Mouse (Mus musculus): Measurements from ENCODE around the gene Pole2. TPM values are rescaled to one million over a fixed set of nuclear protein-coding genes. Genes with fewer than 3 reads are reported as not detected.

Gene Pole2
- polyA plus RNA-seq, 1 experiment: 2.9 TPM

GRCm38 (mm10) chr12:69157107-69157506, 70.9 kb downstream of the Pole2 start:
- Histone ChIP-seq H3K4me3 (replicated peaks) (peak overlapping the region; percentile 91), H3K9me3 (ENCODE audit: control insufficient read depth, low read length) (no peaks in the 10 kb centered on the region), H3K36me3 (ENCODE audit: control insufficient read depth) (peaks cover 33% of the 10 kb centered on the region), H3K4me1 (ENCODE audit: control insufficient read depth) (peaks cover 27% of the 10 kb centered on the region), H3K27me3 (ENCODE audit: control insufficient read depth) (no peaks in the 10 kb centered on the region)
- no peak for TF ChIP-seq TAL1 (IDR thresholded peaks at IDR 0.05; ENCODE audit: low read length)
- no peak for TF ChIP-seq GATA1 (IDR thresholded peaks at IDR 0.05; ENCODE audit: low read length)

DNA sequence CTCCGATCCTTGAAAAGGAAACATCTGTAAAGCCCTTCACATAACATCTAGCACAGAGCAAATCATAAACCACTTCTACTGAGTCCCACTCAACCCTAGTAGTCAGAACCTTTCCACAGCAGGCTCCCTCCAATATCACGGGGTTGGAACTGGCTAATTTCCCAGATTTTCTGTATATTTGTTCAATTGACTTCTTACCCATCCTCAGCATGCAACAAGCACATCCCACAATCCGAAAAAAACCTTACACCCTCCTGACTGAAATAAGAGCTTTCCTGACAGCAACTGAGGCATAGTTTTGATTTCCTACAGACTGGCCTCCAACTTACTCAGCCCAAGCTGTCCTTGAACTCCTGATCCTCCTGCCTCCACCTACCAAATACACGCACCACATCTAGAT, 71.6 kb downstream of the Pole2 start:
- H3K4me1 ChIP-seq (ENCODE audit: control insufficient read depth): peaks cover 27% of the 10 kb centered on the region
- no peak for TF ChIP-seq TAL1 (IDR thresholded peaks at IDR 0.05; ENCODE audit: low read length)
- no peak for TF ChIP-seq GATA1 (IDR thresholded peaks at IDR 0.05; ENCODE audit: low read length)
- H3K36me3 ChIP-seq (ENCODE audit: control insufficient read depth): peaks cover 33% of the 10 kb centered on the region
- no peaks in the 10 kb centered on the region for H3K9me3 ChIP-seq (ENCODE audit: control insufficient read depth, low read length)
- H3K4me3 ChIP-seq (replicated peaks): no peak overlapping the region
- no peaks in the 10 kb centered on the region for H3K27me3 ChIP-seq (ENCODE audit: control insufficient read depth)

DNA sequence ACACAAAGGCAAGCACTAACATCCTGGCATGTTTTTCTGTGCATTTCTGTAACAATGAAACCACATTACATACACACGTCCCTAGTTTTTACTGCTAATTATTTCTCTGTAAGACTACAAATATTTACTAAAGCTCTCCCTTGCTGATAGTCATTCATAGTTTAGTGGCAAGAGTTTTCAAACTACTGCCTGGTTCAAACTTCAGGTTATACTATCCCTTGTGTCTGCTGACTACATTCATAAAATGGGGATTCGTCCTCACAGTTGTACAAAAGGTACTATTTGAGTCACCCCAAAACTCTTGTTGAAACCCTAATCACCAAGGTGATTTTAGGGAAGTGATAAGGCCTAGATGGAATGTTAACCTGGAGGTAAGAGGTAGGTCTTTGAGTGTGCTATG, 72.1 kb downstream of the Pole2 start:
- TF ChIP-seq GATA1 (IDR thresholded peaks at IDR 0.05; ENCODE audit: low read length): no peak
- no peak for TF ChIP-seq TAL1 (IDR thresholded peaks at IDR 0.05; ENCODE audit: low read length)
- peaks cover 33% of the 10 kb centered on the region for H3K36me3 ChIP-seq (ENCODE audit: control insufficient read depth)
- H3K9me3 ChIP-seq (ENCODE audit: control insufficient read depth, low read length): no peaks in the 10 kb centered on the region
- H3K4me3 ChIP-seq (replicated peaks): no peak overlapping the region
- peaks cover 27% of the 10 kb centered on the region for H3K4me1 ChIP-seq (ENCODE audit: control insufficient read depth)
- no peaks in the 10 kb centered on the region for H3K27me3 ChIP-seq (ENCODE audit: control insufficient read depth)

Other genes starting within 250 kb of the Pole2 start
- 65.5 and 410 TPM in 2 replicates for gene Rps29, start 69.0 kb downstream of the Pole2 start, polyA plus RNA-seq (2012)
- gene Lrr1, start 59.4 kb downstream of the Pole2 start, polyA plus RNA-seq (2012): 7.6 TPM in 2 replicates
- gene Rpl36al, start 44.1 kb downstream of the Pole2 start, polyA plus RNA-seq (2012): 6.1 and 7.3 TPM in 2 replicates
- gene Mgat2, start 44.0 kb downstream of the Pole2 start, polyA plus RNA-seq (2012): 0.73 and 0.90 TPM in 2 replicates
- not detected in 2 replicates for gene Gm49383, start 31.1 kb downstream of the Pole2 start, polyA plus RNA-seq (2012)
- gene Dnaaf2, start 29.8 kb downstream of the Pole2 start, polyA plus RNA-seq (2012): 1.6 and 2.3 TPM in 2 replicates
- gene Gm49384, start 23.9 kb downstream of the Pole2 start, polyA plus RNA-seq (2012): not detected in 2 replicates
- not detected in 2 replicates for gene Klhdc1, start 13.0 kb upstream of the Pole2 start, polyA plus RNA-seq (2012)
- 4.1 and 5.1 TPM in 2 replicates for gene Klhdc2, start 68.5 kb upstream of the Pole2 start, polyA plus RNA-seq (2012)
- 0.12 and 0.79 TPM in 2 replicates for gene Nemf, start 129.0 kb upstream of the Pole2 start, polyA plus RNA-seq (2012)
- 24.7 and 27.9 TPM in 2 replicates for gene Arf6, start 144.0 kb upstream of the Pole2 start, polyA plus RNA-seq (2012)
- 0.23 and 0.28 TPM in 2 replicates for gene Gm9887, start 144.3 kb upstream of the Pole2 start, polyA plus RNA-seq (2012)

Data from erythroblast, embryonic 14.5 days (primary cell).